9 mouse cellular contexts compared by ENCODE assay signal in the genomic region with DNA sequence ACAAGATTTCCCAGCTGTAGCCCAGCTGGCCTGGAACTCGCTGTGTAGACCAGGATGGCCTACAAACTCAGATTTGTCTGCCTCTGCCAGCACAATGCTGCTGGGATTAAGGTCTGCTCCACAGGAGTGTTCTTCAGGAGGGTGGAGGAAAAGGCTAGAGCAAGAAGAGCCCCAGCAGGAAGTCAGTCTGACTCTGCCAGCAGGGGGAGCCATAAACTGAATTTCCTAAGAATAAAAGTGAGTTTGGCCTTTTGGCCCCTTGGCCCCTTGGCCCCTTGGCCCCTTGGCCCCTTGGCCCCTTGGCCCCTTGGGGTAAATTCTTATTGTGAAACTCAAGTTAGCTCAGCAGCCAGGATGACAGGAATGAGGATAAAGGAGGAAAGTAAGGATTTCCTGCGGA. TPM values are rescaled to one million over a fixed set of nuclear protein-coding genes. Genes with fewer than 3 reads are reported as not detected.
DNase-seq lines count a peak whose midpoint lies in the region; ATAC-seq and TF ChIP-seq lines count a peak whose summit lies in the region.
"Had no signal": no experiment of that assay in that cellular context is flagged by ENCODE, and none has a peak within 500 bp of the region (broad histone marks: within the 10 kb centered on the region; RNA-seq: fewer than 3 reads in every experiment).

No protein-coding gene starts in this region.

- H3K9me3 ChIP-seq in kidney, embryonic 14.5 days (ENCODE audit: control insufficient read depth, low read length) = no peaks in the 10 kb centered on the region
- H3K9me3 ChIP-seq in E14TG2a.4 (ENCODE audit: low read length) = no peaks in the 10 kb centered on the region
- no peaks in the 10 kb centered on the region for H3K9me3 ChIP-seq in forebrain, embryonic 13.5 days (replicated peaks)
- H3K9me3 ChIP-seq: embryonic facial prominence, embryonic 12.5 days; neural tube, embryonic 13.5 days had no signal

- peak; percentile 44 for TF ChIP-seq CTCF in kidney, adult 2 months (conservative IDR thresholded peaks at IDR 0.05; ENCODE audit: insufficient read depth, insufficient read length, low read depth, low read length)
- TF ChIP-seq CTCF in E14TG2a.4 (conservative IDR thresholded peaks at IDR 0.05; ENCODE audit: low read length) = peak; percentile 40

- H3K9ac ChIP-seq in kidney, embryonic 14.5 days (ENCODE audit: low read depth, low read length) = no peak overlapping the region
- no peak overlapping the region for H3K9ac ChIP-seq in forebrain, embryonic 13.5 days
- H3K9ac ChIP-seq: embryonic facial prominence, embryonic 12.5 days; neural tube, embryonic 13.5 days had no signal

- no peak overlapping the region for H3K4me2 ChIP-seq in kidney, embryonic 14.5 days (replicated peaks; ENCODE audit: low read depth, low read length)
- H3K4me2 ChIP-seq in forebrain, embryonic 13.5 days = no peak overlapping the region
- H3K4me2 ChIP-seq: embryonic facial prominence, embryonic 12.5 days; neural tube, embryonic 13.5 days had no signal

- DNase-seq in kidney, adult 2 months = peak; percentile 45
- DNase-seq in adipocyte (ENCODE audit: low spot score) = peak; percentile 60
- DNase-seq in kidney, adult 8-10 months = peak; percentile 9 to 47
- peak; percentile 7 to 32 for DNase-seq in spleen, postnatal 14 days (ENCODE audit: low spot score in 2 of 2)

- H3K4me1 ChIP-seq in kidney, adult 2 months (ENCODE audit: control insufficient read depth, insufficient read depth, low read length) = no peaks in the 10 kb centered on the region
- no peaks in the 10 kb centered on the region for H3K4me1 ChIP-seq in kidney, embryonic 14.5 days (ENCODE audit: control insufficient read depth, insufficient read depth, low read length)
- H3K4me1 ChIP-seq in E14TG2a.4 (replicated peaks; ENCODE audit: low read depth, low read length) = peaks cover 9% of the 10 kb centered on the region
- no peaks in the 10 kb centered on the region for H3K4me1 ChIP-seq in forebrain, embryonic 13.5 days
- H3K4me1 ChIP-seq: embryonic facial prominence, embryonic 12.5 days had no signal

- TF ChIP-seq POLR2A in kidney, adult 2 months (IDR thresholded peaks at IDR 0.05; ENCODE audit: low read depth, low read length) = no peak

- no peak overlapping the region for H3K27ac ChIP-seq in kidney, adult 2 months (ENCODE audit: insufficient read depth, low read depth, low read length)
- H3K27ac ChIP-seq in kidney, embryonic 14.5 days (ENCODE audit: low read depth, low read length) = no peak overlapping the region
- no peak overlapping the region for H3K27ac ChIP-seq in forebrain, embryonic 13.5 days
- H3K27ac ChIP-seq: embryonic facial prominence, embryonic 12.5 days; neural tube, embryonic 13.5 days had no signal

- no peak for ATAC-seq in kidney, embryonic 14.5 days (ENCODE audit: low FRiP score, low TSS enrichment)
- ATAC-seq in forebrain, embryonic 13.5 days = no peak

- H3K36me3 ChIP-seq in kidney, adult 2 months (ENCODE audit: control insufficient read depth, insufficient read depth, low read length) = no peaks in the 10 kb centered on the region
- H3K36me3 ChIP-seq in kidney, embryonic 14.5 days (ENCODE audit: control insufficient read depth, insufficient read depth, low read length) = no peaks in the 10 kb centered on the region
- no peaks in the 10 kb centered on the region for H3K36me3 ChIP-seq in E14TG2a.4 (ENCODE audit: insufficient read depth, low read length)
- H3K36me3 ChIP-seq in forebrain, embryonic 13.5 days (ENCODE audit: poor library complexity, severe bottlenecking) = no peaks in the 10 kb centered on the region
- H3K36me3 ChIP-seq: embryonic facial prominence, embryonic 12.5 days; neural tube, embryonic 13.5 days had no signal

- no peak overlapping the region for H3K4me3 ChIP-seq in kidney, adult 2 months (ENCODE audit: insufficient read depth, low read depth, low read length)
- no peak overlapping the region for H3K4me3 ChIP-seq in kidney, embryonic 14.5 days (ENCODE audit: low read length)
- H3K4me3 ChIP-seq in E14TG2a.4 (replicated peaks; ENCODE audit: low read length) = no peak overlapping the region
- no peak overlapping the region for H3K4me3 ChIP-seq in forebrain, embryonic 13.5 days
- H3K4me3 ChIP-seq: embryonic facial prominence, embryonic 12.5 days; neural tube, embryonic 13.5 days had no signal

- 74% methylated on average over 2 of the region's 2 CpGs for WGBS in kidney, adult 2 months
- WGBS in kidney, embryonic 14.5 days = 66% methylated on average over 2 of the region's 2 CpGs
- 57% methylated on average over 2 of the region's 2 CpGs for WGBS in forebrain, embryonic 13.5 days

- no peaks in the 10 kb centered on the region for H3K27me3 ChIP-seq in kidney, adult 2 months (replicated peaks; ENCODE audit: control insufficient read depth, insufficient read depth, low read length)
- H3K27me3 ChIP-seq in kidney, embryonic 14.5 days (ENCODE audit: control insufficient read depth, insufficient read depth, low read length) = no peaks in the 10 kb centered on the region
- H3K27me3 ChIP-seq in E14TG2a.4 (ENCODE audit: insufficient read depth, low read length) = no peaks in the 10 kb centered on the region
- H3K27me3 ChIP-seq in forebrain, embryonic 13.5 days = no peaks in the 10 kb centered on the region
- H3K27me3 ChIP-seq: embryonic facial prominence, embryonic 12.5 days; neural tube, embryonic 13.5 days had no signal

RNA-seq across cellular contexts. Expression of a gene that starts 2.9 kb away (rescaled TPM):
- 0.10 and 0.13 TPM in 2 replicates for polyA plus RNA-seq in kidney, adult 2 months (2012; rRNA removed)
- 10.1 and 19.0 TPM in 2 replicates for polyA plus RNA-seq in kidney, embryonic 14.5 days (2014; fragmentation: Nextera tagmentation; extraction: Ambion mirVana)
- polyA plus RNA-seq in forebrain, embryonic 13.5 days (2015; fragmentation: Nextera tagmentation; extraction: Ambion mirVana) = 9.8 and 9.9 TPM in 2 replicates

RNA-seq across cellular contexts. Expression of a gene that starts 29.4 kb away (rescaled TPM):
- polyA plus RNA-seq in kidney, adult 2 months (2012; rRNA removed) = 354 and 511 TPM in 2 replicates
- 993 and 1,252 TPM in 2 replicates for polyA plus RNA-seq in kidney, embryonic 14.5 days (2014; fragmentation: Nextera tagmentation; extraction: Ambion mirVana)
- 577 and 591 TPM in 2 replicates for polyA plus RNA-seq in forebrain, embryonic 13.5 days (2015; fragmentation: Nextera tagmentation; extraction: Ambion mirVana)

RNA-seq across cellular contexts. Expression of a gene that starts 40.5 kb away (rescaled TPM):
- 2.0 and 5.2 TPM in 2 replicates for polyA plus RNA-seq in kidney, adult 2 months (2012; rRNA removed)
- polyA plus RNA-seq in kidney, embryonic 14.5 days (2014; fragmentation: Nextera tagmentation; extraction: Ambion mirVana) = 73.2 and 103 TPM in 2 replicates
- polyA plus RNA-seq in forebrain, embryonic 13.5 days (2015; fragmentation: Nextera tagmentation; extraction: Ambion mirVana) = 70.5 and 86.0 TPM in 2 replicates

Comparison
In these comparisons a context has a peak if more than half of its experiments do, and no peak if none do; other contexts are left out.
1. RNA of a gene that starts 40.5 kb away (polyA plus RNA-seq): 70.5 to 86.0 TPM in forebrain, embryonic 13.5 days and 73.2 to 103 TPM in kidney, embryonic 14.5 days; 2.0 to 5.2 TPM in kidney, adult 2 months; every median in the first group is over 10 times any median in the second.
2. Peak in every context shown above with its lines, with median percentiles within 50 percentile points of each other: DNase-seq.